Mouse (Mus musculus): ENCODE results near the gene Foxd1.

DNA sequence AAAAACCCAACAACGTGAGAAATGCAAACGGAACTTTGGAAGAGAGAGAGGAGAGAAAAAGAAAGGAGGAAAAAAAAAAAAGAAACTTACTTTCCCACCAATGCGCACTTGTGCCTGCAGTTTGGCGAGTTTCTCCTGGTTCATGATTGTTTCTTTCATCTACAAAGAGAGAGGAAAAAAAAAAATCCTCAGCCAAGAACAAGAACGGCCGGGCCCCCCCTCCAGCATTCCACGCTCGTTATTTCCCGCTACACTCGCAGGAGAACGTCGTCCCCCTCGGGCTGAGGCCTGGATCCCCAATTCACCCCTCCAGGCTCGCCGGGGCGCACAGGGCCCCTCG is 37.9 kb upstream of the Foxd1 start:
- TF ChIP-seq CTCF (IDR thresholded peaks at IDR 0.05; ENCODE audit: low read depth) (no peak), EP300 (IDR thresholded peaks at IDR 0.05; ENCODE audit: low read depth) (no peak)

Data from liver, embryonic 14.5 days (tissue).